Mouse (Mus musculus) heart, embryonic 10.5 days (tissue): ENCODE results near the gene Gm20696. TPM values are rescaled to one million over a fixed set of nuclear protein-coding genes. Genes with fewer than 3 reads are reported as not detected.

Experiments used
- DNase-seq: peaks from one replicate; pipeline ENCODE4 v3.0.0-alpha.2; 2017; ENCODE audit warnings: low spot score
- H3K27ac ChIP-seq: fragments of 300-500 bp; sonication (generic); 2 replicates; pipeline ENCODE4 v1.5.1; 2016; ENCODE audit warnings: mild to moderate bottlenecking
- H3K27me3 ChIP-seq: fragments of 300-500 bp; sonication (generic); 2 replicates; pipeline ENCODE4 v1.6.1; 2016; ENCODE audit warnings: mild to moderate bottlenecking; ENCODE audit not compliant: poor library complexity, insufficient read depth, severe bottlenecking
- H3K36me3 ChIP-seq: fragments of 300-500 bp; sonication (generic); 2 replicates; pipeline ENCODE4 v1.6.1; 2016; ENCODE audit warnings: mild to moderate bottlenecking, moderate library complexity
- H3K4me1 ChIP-seq: fragments of 300-500 bp; sonication (generic); 2 replicates; pipeline ENCODE4 v1.6.1; 2016; ENCODE audit warnings: mild to moderate bottlenecking
- H3K4me3 ChIP-seq: fragments of 300-500 bp; sonication (generic); 2 replicates; pipeline ENCODE4 v1.5.1; 2016; ENCODE audit warnings: mild to moderate bottlenecking, moderate library complexity
- H3K9me3 ChIP-seq: fragments of 300-500 bp; sonication (generic); 2 replicates; pipeline ENCODE4 v1.6.1; 2016; ENCODE audit warnings: mild to moderate bottlenecking, moderate library complexity
- WGBS: fragments of 180-500 bp; shearing (Covaris S2); methylation state at CpG from one replicate; pipeline ENCODE4 v1.1.7; 2016; 5-methylcytosine and 5-hydroxymethylcytosine counted together
- polyA plus RNA-seq: library from polyadenylated mRNA; unstranded; fragments of >200 nt; fragmentation: Nextera tagmentation; extraction: Ambion mirVana; gene quantifications from 2 replicates; pipeline ENCODE4 v1.2.1, GENCODE M21; 2016

Gene Gm20696
- polyA plus RNA-seq, 1 experiment from 2014 or later: 3.4 TPM

DNA sequence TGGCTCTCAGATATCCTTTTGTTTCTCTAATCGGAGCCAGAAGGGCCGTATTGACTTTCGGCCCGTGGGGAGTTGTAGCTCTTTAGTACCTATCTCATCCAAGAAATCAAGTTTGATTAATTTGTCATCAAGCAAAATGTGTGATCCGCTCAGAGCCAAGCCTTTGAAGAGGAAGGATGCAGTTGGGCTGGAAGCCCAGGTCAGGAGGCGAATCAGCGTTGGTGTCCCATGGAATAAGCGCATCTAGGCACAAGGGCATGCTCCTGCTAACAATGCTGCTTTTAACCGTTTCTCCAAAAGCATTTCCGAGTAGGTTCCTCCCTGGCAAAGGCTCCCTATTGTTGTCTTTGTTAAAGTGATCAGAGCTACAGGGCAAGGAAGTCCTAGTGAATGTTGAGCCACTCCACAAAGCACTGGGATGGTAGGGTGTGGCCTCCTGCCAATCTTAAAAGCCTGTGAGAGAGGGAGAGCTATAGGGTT, 51.3 kb downstream of the Gm20696 start:
- H3K4me1 ChIP-seq: peaks cover 35% of the 10 kb centered on the region
- no peak overlapping the region for H3K27ac ChIP-seq
- H3K4me3 ChIP-seq: no peak overlapping the region
- no peaks in the 10 kb centered on the region for H3K9me3 ChIP-seq
- no peak for DNase-seq
- WGBS: 47% methylated on average over 10 of the region's 10 CpGs
- H3K36me3 ChIP-seq: no peaks in the 10 kb centered on the region
- peaks cover 8% of the 10 kb centered on the region; the same call in 1 of the 2 replicates for H3K27me3 ChIP-seq

- Histone ChIP-seq H3K27ac (no peak overlapping the region), H3K27me3 (peaks cover 8% of the 10 kb centered on the region; the same call in 1 of the 2 replicates), H3K4me3 (no peak overlapping the region), H3K4me1 (peaks cover 35% of the 10 kb centered on the region), H3K9me3 (no peaks in the 10 kb centered on the region), H3K36me3 (no peaks in the 10 kb centered on the region)
- DNase-seq: no peak
- WGBS: 65% methylated on average over 17 of the region's 17 CpGs
Observed at GRCm38 (mm10) chr6:99614566-99615271, 51.9 kb downstream of the Gm20696 start.

GRCm38 (mm10) chr6:99611866-99612265, 54.7 kb downstream of the Gm20696 start:
- DNase-seq: no peak
- Histone ChIP-seq H3K27me3 (peaks cover 8% of the 10 kb centered on the region; the same call in 1 of the 2 replicates), H3K36me3 (no peaks in the 10 kb centered on the region), H3K27ac (no peak overlapping the region), H3K4me1 (peaks cover 32% of the 10 kb centered on the region), H3K4me3 (no peak overlapping the region), H3K9me3 (no peaks in the 10 kb centered on the region)
- 50% methylated on average over 6 of the region's 6 CpGs for WGBS

GRCm38 (mm10) chr6:99610454-99611427, 55.9 kb downstream of the Gm20696 start:
- Histone ChIP-seq H3K4me1 (peaks cover 31% of the 10 kb centered on the region), H3K4me3 (no peak overlapping the region), H3K27ac (no peak overlapping the region), H3K36me3 (no peaks in the 10 kb centered on the region), H3K27me3 (peaks cover 8% of the 10 kb centered on the region; the same call in 1 of the 2 replicates), H3K9me3 (no peaks in the 10 kb centered on the region)
- no peak for DNase-seq
- WGBS: 39% methylated on average over 14 of the region's 14 CpGs

DNA sequence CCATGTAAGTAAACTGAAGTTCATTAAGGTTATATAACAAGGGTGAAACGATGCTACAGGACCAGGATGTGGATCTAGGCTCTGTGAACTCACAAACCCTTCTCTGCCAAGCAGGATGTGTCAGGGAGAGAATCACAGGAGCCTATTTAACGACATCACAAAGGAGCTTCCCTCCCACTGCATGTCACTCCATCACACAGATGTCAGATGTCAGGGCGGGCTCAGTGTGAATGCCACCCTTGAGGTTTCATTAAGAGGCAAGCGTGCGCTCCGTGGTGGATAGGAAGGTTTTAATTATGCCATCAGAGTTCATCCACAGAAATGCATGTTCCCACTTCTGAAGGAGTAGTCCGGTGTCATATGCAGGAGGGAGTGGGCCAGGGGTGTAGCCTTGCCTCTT, 60.5 kb downstream of the Gm20696 start:
- DNase-seq: no peak
- Histone ChIP-seq H3K27me3 (no peaks in the 10 kb centered on the region; the same call in 1 of the 2 replicates), H3K27ac (no peak overlapping the region), H3K36me3 (no peaks in the 10 kb centered on the region), H3K4me3 (no peak overlapping the region), H3K4me1 (peaks cover 7% of the 10 kb centered on the region; the same call in 1 of the 2 replicates), H3K9me3 (no peaks in the 10 kb centered on the region)
- 76% methylated on average over 7 of the region's 7 CpGs for WGBS

GRCm38 (mm10) chr6:99604758-99605157, 61.8 kb downstream of the Gm20696 start:
- H3K36me3 ChIP-seq: no peaks in the 10 kb centered on the region
- DNase-seq: no peak
- no peaks in the 10 kb centered on the region; the same call in 1 of the 2 replicates for H3K27me3 ChIP-seq
- no peak overlapping the region for H3K4me3 ChIP-seq
- no peaks in the 10 kb centered on the region; the same call in 1 of the 2 replicates for H3K4me1 ChIP-seq
- no peaks in the 10 kb centered on the region for H3K9me3 ChIP-seq
- no peak overlapping the region for H3K27ac ChIP-seq
- WGBS: 64% methylated on average over 2 of the region's 2 CpGs

DNA sequence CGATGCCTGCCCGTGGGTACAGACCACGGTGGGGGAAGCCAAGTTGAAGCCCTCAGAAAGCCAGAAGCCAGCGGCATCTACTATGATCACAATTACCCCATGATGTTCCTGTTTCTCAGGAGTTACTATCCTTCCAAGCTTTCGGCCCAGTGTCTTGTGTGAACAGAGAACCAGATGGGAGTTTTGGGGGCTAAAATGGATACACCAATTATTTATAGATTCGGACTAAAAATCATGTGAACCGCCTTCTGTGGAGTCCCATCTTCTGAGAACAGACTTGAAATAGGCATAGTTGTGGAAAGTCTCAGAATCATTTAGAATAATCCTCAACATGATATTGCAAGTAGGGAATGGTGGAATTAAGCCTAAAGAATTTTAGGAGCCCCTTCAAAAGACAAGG, 64.2 kb downstream of the Gm20696 start:
- no peaks in the 10 kb centered on the region for H3K9me3 ChIP-seq
- 82% methylated on average over 7 of the region's 7 CpGs for WGBS
- H3K4me1 ChIP-seq: no peaks in the 10 kb centered on the region
- no peaks in the 10 kb centered on the region for H3K36me3 ChIP-seq
- H3K27me3 ChIP-seq: no peaks in the 10 kb centered on the region; the same call in 1 of the 2 replicates
- DNase-seq: no peak
- no peak overlapping the region for H3K27ac ChIP-seq
- H3K4me3 ChIP-seq: no peak overlapping the region

GRCm38 (mm10) chr6:99600886-99601285, 65.7 kb downstream of the Gm20696 start:
- Histone ChIP-seq H3K4me3 (no peak overlapping the region), H3K4me1 (no peaks in the 10 kb centered on the region), H3K9me3 (no peaks in the 10 kb centered on the region), H3K27me3 (no peaks in the 10 kb centered on the region; the same call in 1 of the 2 replicates), H3K36me3 (no peaks in the 10 kb centered on the region), H3K27ac (no peak overlapping the region)
- no peak for DNase-seq
- WGBS: 74% methylated on average over 8 of the region's 8 CpGs

DNA sequence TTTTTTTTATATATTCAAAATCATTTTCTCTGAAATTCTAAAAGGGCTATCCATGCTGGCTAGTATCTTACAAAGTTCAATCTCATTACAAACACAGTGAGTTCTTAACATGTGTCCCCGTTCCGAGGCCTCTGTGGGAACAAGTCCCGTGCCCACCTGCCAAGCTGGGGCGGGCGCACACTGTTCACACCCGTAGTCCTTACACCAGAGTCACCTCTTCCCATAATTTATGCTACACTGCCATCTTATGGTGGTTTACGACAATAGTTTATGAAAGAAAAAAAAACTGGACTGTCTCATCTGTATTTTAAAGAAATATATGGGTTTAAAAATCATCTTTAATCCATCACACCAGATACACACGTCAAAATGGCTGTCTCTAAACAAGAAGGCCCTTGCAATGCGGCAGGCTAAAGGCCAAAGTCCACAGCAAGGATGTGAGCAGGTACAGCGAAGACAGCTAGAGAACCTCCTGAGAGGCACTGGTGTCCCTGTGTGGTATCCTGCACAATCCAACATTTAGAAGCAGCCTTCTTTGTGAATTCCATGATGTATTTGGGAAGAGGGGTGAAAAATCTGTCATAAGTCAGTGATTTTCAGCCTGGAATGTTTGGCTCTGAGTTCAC, 66.3 kb downstream of the Gm20696 start:
- no peak for DNase-seq

GRCm38 (mm10) chr6:99599651-99600050, 66.9 kb downstream of the Gm20696 start:
- Histone ChIP-seq H3K4me1 (no peaks in the 10 kb centered on the region), H3K36me3 (no peaks in the 10 kb centered on the region), H3K9me3 (no peaks in the 10 kb centered on the region), H3K27me3 (no peaks in the 10 kb centered on the region; the same call in 1 of the 2 replicates), H3K27ac (no peak overlapping the region), H3K4me3 (no peak overlapping the region)
- DNase-seq: no peak
- 64% methylated on average over 8 of the region's 8 CpGs for WGBS

More for the DNA sequence above, 66.3 kb downstream of the Gm20696 start:
- Histone ChIP-seq H3K27me3 (no peaks in the 10 kb centered on the region; the same call in 1 of the 2 replicates), H3K9me3 (no peaks in the 10 kb centered on the region), H3K4me3 (no peak overlapping the region), H3K36me3 (no peaks in the 10 kb centered on the region), H3K4me1 (no peaks in the 10 kb centered on the region), H3K27ac (no peak overlapping the region)
- WGBS: 46% methylated on average over 10 of the region's 10 CpGs

DNA sequence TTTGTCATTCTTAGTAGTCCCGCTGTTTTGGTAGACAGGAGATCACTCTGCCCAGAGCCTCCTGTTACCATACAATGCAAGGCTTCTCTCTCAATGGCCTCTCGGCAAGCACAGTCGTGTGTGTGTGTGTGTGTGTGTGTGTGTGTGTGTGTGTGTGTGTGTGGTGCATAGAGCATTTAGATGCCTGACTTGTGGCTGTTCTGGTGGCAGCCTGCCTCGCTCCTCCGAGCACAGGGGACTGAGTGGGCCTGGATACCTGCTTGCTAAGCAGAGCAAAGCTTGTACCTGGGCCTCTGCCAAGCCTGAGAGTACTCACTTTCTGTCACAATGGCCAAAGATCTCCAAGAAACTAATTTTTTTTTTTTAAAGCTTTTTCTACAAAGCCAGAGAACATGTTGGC, 67.4 kb downstream of the Gm20696 start:
- Histone ChIP-seq H3K36me3 (no peaks in the 10 kb centered on the region), H3K9me3 (no peaks in the 10 kb centered on the region), H3K4me3 (no peak overlapping the region), H3K27ac (no peak overlapping the region), H3K27me3 (no peaks in the 10 kb centered on the region; the same call in 1 of the 2 replicates), H3K4me1 (no peaks in the 10 kb centered on the region)
- WGBS: 67% methylated on average over 5 of the region's 5 CpGs
- DNase-seq: no peak

DNA sequence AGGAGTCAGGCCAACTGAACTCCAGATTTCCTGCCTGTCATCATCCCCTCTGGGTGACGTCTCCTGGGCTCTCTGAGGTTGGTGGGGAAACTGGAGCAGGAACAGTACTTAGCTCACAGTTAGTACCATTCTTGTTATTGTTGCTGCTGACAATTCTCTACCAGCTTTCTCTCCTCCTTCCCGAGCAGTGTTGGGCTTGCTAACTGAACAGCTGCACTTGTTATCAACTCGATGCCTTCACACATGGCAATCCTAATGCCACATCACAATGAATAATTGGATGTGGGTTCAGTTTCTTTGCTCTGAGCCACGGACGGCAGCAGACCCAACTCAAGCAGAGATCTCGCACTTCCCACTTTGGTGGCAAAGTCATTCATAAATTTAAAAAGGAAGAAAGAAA, 89.6 kb downstream of the Gm20696 start:
- no peak overlapping the region for H3K4me3 ChIP-seq
- H3K36me3 ChIP-seq: no peaks in the 10 kb centered on the region
- H3K9me3 ChIP-seq: no peaks in the 10 kb centered on the region
- no peaks in the 10 kb centered on the region for H3K27me3 ChIP-seq
- 0 out of 2 replicates have a peak, but pooled peaks cover 8% of the 10 kb centered on the region for H3K4me1 ChIP-seq
- H3K27ac ChIP-seq: no peak overlapping the region
- WGBS: 59% methylated on average over 6 of the region's 6 CpGs
- no peak for DNase-seq
